Mouse (Mus musculus): ENCODE results near the gene Bard1. TPM values are rescaled to one million over a fixed set of nuclear protein-coding genes. Genes with fewer than 3 reads are reported as not detected.

The Bard1 gene
- polyA plus RNA-seq, 1 experiment from 2014 or later: 0.46 TPM

- Histone ChIP-seq H3K36me3 (ENCODE audit: control insufficient read depth, insufficient read depth, low read length) (no peaks in the 10 kb centered on the region), H3K27me3 (ENCODE audit: control insufficient read depth, insufficient read depth, low read depth, low read length) (no peaks in the 10 kb centered on the region), H3K9ac (ENCODE audit: low read depth, low read length) (no peak overlapping the region), H3K27ac (ENCODE audit: low read length) (no peak overlapping the region), H3K4me1 (ENCODE audit: control insufficient read depth, insufficient read depth, low read length) (peaks cover 2% of the 10 kb centered on the region; the same call in 1 of the 2 replicates), H3K4me2 (ENCODE audit: low read length) (no peak overlapping the region), H3K9me3 (replicated peaks; ENCODE audit: control insufficient read depth, low read length, poor library complexity, severe bottlenecking) (no peaks in the 10 kb centered on the region), H3K4me3 (ENCODE audit: low read depth, low read length) (no peak overlapping the region)
- WGBS: 60% methylated on average over 11 of the region's 11 CpGs
- ATAC-seq: no peak
Observed at GRCm38 (mm10) chr1:71101369-71101970, 1.5 kb downstream of the Bard1 start.

GRCm38 (mm10) chr1:71100591-71101368, 2.2 kb downstream of the Bard1 start:
- H3K27ac ChIP-seq (ENCODE audit: low read length): no peak overlapping the region

GRCm38 (mm10) chr1:71099945-71100515, 2.9 kb downstream of the Bard1 start:
- Histone ChIP-seq H3K4me1 (ENCODE audit: control insufficient read depth, insufficient read depth, low read length) (peaks cover 2% of the 10 kb centered on the region; the same call in 1 of the 2 replicates), H3K27me3 (ENCODE audit: control insufficient read depth, insufficient read depth, low read depth, low read length) (no peaks in the 10 kb centered on the region), H3K9ac (ENCODE audit: low read depth, low read length) (no peak overlapping the region), H3K4me3 (ENCODE audit: low read depth, low read length) (no peak overlapping the region), H3K27ac (ENCODE audit: low read length) (no peak overlapping the region), H3K9me3 (replicated peaks; ENCODE audit: control insufficient read depth, low read length, poor library complexity, severe bottlenecking) (no peaks in the 10 kb centered on the region), H3K4me2 (ENCODE audit: low read length) (no peak overlapping the region), H3K36me3 (ENCODE audit: control insufficient read depth, insufficient read depth, low read length) (no peaks in the 10 kb centered on the region)
- no peak for ATAC-seq
- 29% methylated on average over 3 of the region's 3 CpGs for WGBS

More at GRCm38 (mm10) chr1:71100591-71101368, 2.2 kb downstream of the Bard1 start:
- H3K27me3 ChIP-seq (ENCODE audit: control insufficient read depth, insufficient read depth, low read depth, low read length): no peaks in the 10 kb centered on the region
- no peak overlapping the region for H3K4me3 ChIP-seq (ENCODE audit: low read depth, low read length)
- no peaks in the 10 kb centered on the region for H3K36me3 ChIP-seq (ENCODE audit: control insufficient read depth, insufficient read depth, low read length)
- ATAC-seq: no peak
- 79% methylated on average over 5 of the region's 5 CpGs for WGBS
- peaks cover 2% of the 10 kb centered on the region; the same call in 1 of the 2 replicates for H3K4me1 ChIP-seq (ENCODE audit: control insufficient read depth, insufficient read depth, low read length)
- H3K9me3 ChIP-seq (replicated peaks; ENCODE audit: control insufficient read depth, low read length, poor library complexity, severe bottlenecking): no peaks in the 10 kb centered on the region
- no peak overlapping the region for H3K9ac ChIP-seq (ENCODE audit: low read depth, low read length)
- no peak overlapping the region for H3K4me2 ChIP-seq (ENCODE audit: low read length)

- Histone ChIP-seq H3K4me2 (ENCODE audit: low read length) (no peak overlapping the region), H3K4me3 (ENCODE audit: low read depth, low read length) (no peak overlapping the region), H3K9me3 (replicated peaks; ENCODE audit: control insufficient read depth, low read length, poor library complexity, severe bottlenecking) (no peaks in the 10 kb centered on the region), H3K36me3 (ENCODE audit: control insufficient read depth, insufficient read depth, low read length) (no peaks in the 10 kb centered on the region), H3K27me3 (ENCODE audit: control insufficient read depth, insufficient read depth, low read depth, low read length) (no peaks in the 10 kb centered on the region), H3K27ac (ENCODE audit: low read length) (no peak overlapping the region), H3K4me1 (ENCODE audit: control insufficient read depth, insufficient read depth, low read length) (peaks cover 2% of the 10 kb centered on the region; the same call in 1 of the 2 replicates), H3K9ac (ENCODE audit: low read depth, low read length) (no peak overlapping the region)
- 100% methylated on average over 1 of the region's 1 CpGs for WGBS
- no peak for ATAC-seq
Observed at GRCm38 (mm10) chr1:71096031-71096430, 6.9 kb downstream of the Bard1 start.

GRCm38 (mm10) chr1:71095211-71095805, 7.6 kb downstream of the Bard1 start:
- Histone ChIP-seq H3K36me3 (ENCODE audit: control insufficient read depth, insufficient read depth, low read length) (no peaks in the 10 kb centered on the region), H3K27ac (ENCODE audit: low read length) (no peak overlapping the region), H3K9ac (ENCODE audit: low read depth, low read length) (no peak overlapping the region), H3K4me3 (ENCODE audit: low read depth, low read length) (no peak overlapping the region), H3K9me3 (replicated peaks; ENCODE audit: control insufficient read depth, low read length, poor library complexity, severe bottlenecking) (no peaks in the 10 kb centered on the region), H3K4me2 (ENCODE audit: low read length) (no peak overlapping the region), H3K4me1 (ENCODE audit: control insufficient read depth, insufficient read depth, low read length) (peaks cover 2% of the 10 kb centered on the region; the same call in 1 of the 2 replicates), H3K27me3 (ENCODE audit: control insufficient read depth, insufficient read depth, low read depth, low read length) (no peaks in the 10 kb centered on the region)
- WGBS: 97% methylated on average over 2 of the region's 2 CpGs
- ATAC-seq: no peak

GRCm38 (mm10) chr1:71075651-71076050, 27.3 kb downstream of the Bard1 start:
- no peak for ATAC-seq
- no peak overlapping the region for H3K9ac ChIP-seq (ENCODE audit: low read depth, low read length)
- no peaks in the 10 kb centered on the region for H3K9me3 ChIP-seq (replicated peaks; ENCODE audit: control insufficient read depth, low read length, poor library complexity, severe bottlenecking)
- H3K36me3 ChIP-seq (ENCODE audit: control insufficient read depth, insufficient read depth, low read length): no peaks in the 10 kb centered on the region
- H3K4me2 ChIP-seq (ENCODE audit: low read length): no peak overlapping the region
- WGBS: 67% methylated on average over 3 of the region's 3 CpGs
- H3K4me1 ChIP-seq (ENCODE audit: control insufficient read depth, insufficient read depth, low read length): no peaks in the 10 kb centered on the region
- no peaks in the 10 kb centered on the region for H3K27me3 ChIP-seq (ENCODE audit: control insufficient read depth, insufficient read depth, low read depth, low read length)
- no peak overlapping the region for H3K4me3 ChIP-seq (ENCODE audit: low read depth, low read length)
- no peak overlapping the region for H3K27ac ChIP-seq (ENCODE audit: low read length)

GRCm38 (mm10) chr1:71070771-71071170, 32.2 kb downstream of the Bard1 start:
- Histone ChIP-seq H3K27ac (ENCODE audit: low read length) (no peak overlapping the region), H3K36me3 (ENCODE audit: control insufficient read depth, insufficient read depth, low read length) (no peaks in the 10 kb centered on the region), H3K4me2 (ENCODE audit: low read length) (no peak overlapping the region), H3K9me3 (replicated peaks; ENCODE audit: control insufficient read depth, low read length, poor library complexity, severe bottlenecking) (no peaks in the 10 kb centered on the region), H3K4me1 (ENCODE audit: control insufficient read depth, insufficient read depth, low read length) (no peaks in the 10 kb centered on the region), H3K9ac (ENCODE audit: low read depth, low read length) (no peak overlapping the region), H3K4me3 (ENCODE audit: low read depth, low read length) (no peak overlapping the region), H3K27me3 (ENCODE audit: control insufficient read depth, insufficient read depth, low read depth, low read length) (no peaks in the 10 kb centered on the region)
- no peak for ATAC-seq

GRCm38 (mm10) chr1:71068728-71069304, 34.1 kb downstream of the Bard1 start:
- H3K9ac ChIP-seq (ENCODE audit: low read depth, low read length): no peak overlapping the region
- no peak overlapping the region for H3K4me3 ChIP-seq (ENCODE audit: low read depth, low read length)
- no peak for ATAC-seq
- WGBS: 89% methylated on average over 3 of the region's 3 CpGs
- no peaks in the 10 kb centered on the region for H3K9me3 ChIP-seq (replicated peaks; ENCODE audit: control insufficient read depth, low read length, poor library complexity, severe bottlenecking)
- no peaks in the 10 kb centered on the region for H3K27me3 ChIP-seq (ENCODE audit: control insufficient read depth, insufficient read depth, low read depth, low read length)
- no peak overlapping the region for H3K4me2 ChIP-seq (ENCODE audit: low read length)
- no peaks in the 10 kb centered on the region for H3K36me3 ChIP-seq (ENCODE audit: control insufficient read depth, insufficient read depth, low read length)
- no peak overlapping the region for H3K27ac ChIP-seq (ENCODE audit: low read length)
- H3K4me1 ChIP-seq (ENCODE audit: control insufficient read depth, insufficient read depth, low read length): no peaks in the 10 kb centered on the region

All from midbrain, embryonic 16.5 days (tissue).